Mouse (Mus musculus) spleen, adult 2 months (tissue): ENCODE results near the gene Oxld1.

ENCODE experiments used
- CTCF ChIP-seq: fragments of 200-500 bp; IDR thresholded peaks from 2 replicates; pipeline ENCODE4 v1.5.1; 2011; ENCODE audit warnings: mild to moderate bottlenecking, inconsistent platforms; ENCODE audit not compliant: insufficient read depth, insufficient read length, insufficient replicate concordance; ENCODE audit errors: extremely low read depth
- POLR2A ChIP-seq: fragments of 200-500 bp; IDR thresholded peaks from 2 replicates; pipeline ENCODE4 v1.6.1; 2011; ENCODE audit warnings: low read depth, low read length, inconsistent platforms

DNA sequence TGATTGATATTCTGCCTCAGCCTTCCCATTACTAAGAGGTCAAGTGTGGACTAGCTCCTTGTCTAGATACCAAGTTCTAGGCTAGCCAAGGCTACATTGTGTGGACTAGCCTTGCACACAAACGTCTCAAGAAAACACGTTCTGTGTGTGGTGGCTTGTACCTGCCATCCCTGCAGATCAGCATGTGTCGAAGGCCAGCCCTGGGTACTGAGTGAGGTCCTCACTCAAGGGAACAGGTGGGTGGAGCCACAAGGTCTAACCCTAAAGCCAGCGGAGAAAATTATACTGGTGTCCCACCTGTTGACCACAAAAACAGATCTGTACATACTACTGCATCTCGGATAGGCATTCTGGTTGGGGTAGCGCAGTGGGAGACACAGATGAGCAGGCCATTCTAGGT, 42.0 kb upstream of the Oxld1 start:
- TF ChIP-seq CTCF (no peak), POLR2A (no peak)
